Mouse (Mus musculus) liver, embryonic 15.5 days (tissue): Measurements from ENCODE around the gene Dlg2. TPM values are rescaled to one million over a fixed set of nuclear protein-coding genes. Genes with fewer than 3 reads are reported as not detected.

Source experiments
- ATAC-seq: fragments of 200-750 bp; cut with Nextera tagmentation; 2 replicates; pipeline ENCODE4 v1.8.0; 2017; ENCODE audit warnings: moderate number of reproducible peaks, mild to moderate bottlenecking, moderate library complexity; ENCODE audit not compliant: insufficient read depth
- H3K27ac ChIP-seq: fragments of 300-500 bp; sonication (generic); replicated peaks from 2 replicates; pipeline ENCODE4 v1.5.1; 2015; ENCODE audit warnings: mild to moderate bottlenecking, inconsistent platforms
- H3K27me3 ChIP-seq: fragments of 300-500 bp; sonication (generic); 2 replicates; pipeline ENCODE4 v1.6.1; 2015; ENCODE audit warnings: mild to moderate bottlenecking, inconsistent platforms
- H3K36me3 ChIP-seq: fragments of 300-500 bp; sonication (generic); replicated peaks from 2 replicates; pipeline ENCODE4 v1.6.1; 2015; ENCODE audit warnings: moderate library complexity, mild to moderate bottlenecking, inconsistent platforms
- H3K4me1 ChIP-seq: fragments of 300-500 bp; sonication (generic); replicated peaks from 2 replicates; pipeline ENCODE4 v1.6.1; 2015; ENCODE audit warnings: inconsistent platforms
- H3K4me2 ChIP-seq: fragments of 300-500 bp; sonication (generic); 2 replicates; pipeline ENCODE4 v1.6.1; 2015; ENCODE audit warnings: moderate library complexity, mild to moderate bottlenecking, inconsistent platforms
- H3K4me3 ChIP-seq: fragments of 300-500 bp; sonication (generic); replicated peaks from 2 replicates; pipeline ENCODE4 v1.5.1; 2015; ENCODE audit warnings: mild to moderate bottlenecking, inconsistent platforms
- H3K9ac ChIP-seq: fragments of 300-500 bp; sonication (generic); 2 replicates; pipeline ENCODE4 v1.6.1; 2015; ENCODE audit warnings: moderate library complexity, mild to moderate bottlenecking, inconsistent platforms
- H3K9me3 ChIP-seq: fragments of 300-500 bp; sonication (generic); replicated peaks from 2 replicates; pipeline ENCODE4 v1.6.1; 2016; ENCODE audit warnings: inconsistent platforms
- WGBS: fragments of 180-500 bp; shearing (Covaris S2); methylation state at CpG from one replicate; pipeline ENCODE4 v1.1.7; 2015; ENCODE audit warnings: mixed read lengths; ENCODE audit not compliant: insufficient replicate concordance; 5-methylcytosine and 5-hydroxymethylcytosine counted together
- polyA plus RNA-seq: library from polyadenylated mRNA; unstranded; fragments of >200 nt; fragmentation: Nextera tagmentation; extraction: Ambion mirVana; gene quantifications from 2 replicates; pipeline ENCODE4 v1.2.1, GENCODE M21; 2015

Gene Dlg2
- polyA plus RNA-seq, 1 experiment from 2014 or later: 0.60 TPM

DNA sequence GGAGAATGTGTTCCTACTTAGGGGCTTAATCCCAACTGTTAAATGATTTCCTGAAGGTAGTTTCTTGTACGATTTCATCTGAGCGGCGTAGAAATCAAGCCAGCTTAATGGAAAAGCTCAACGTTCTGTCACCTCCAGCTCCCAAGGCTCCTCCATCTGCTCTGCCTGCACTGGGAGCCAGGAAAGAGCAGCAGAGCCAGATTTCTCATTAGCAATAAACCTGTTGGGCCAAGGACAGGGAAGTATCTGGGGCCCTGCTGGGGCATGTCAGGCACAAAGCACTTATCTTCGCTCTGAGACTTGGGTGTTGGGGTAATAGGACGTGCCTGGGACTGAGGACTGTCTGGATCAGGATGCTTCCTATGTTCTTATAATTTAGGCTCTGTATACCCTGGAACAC lies 1839.9 kb downstream of the Dlg2 start:
- H3K27ac ChIP-seq: no peak overlapping the region
- H3K4me1 ChIP-seq: no peaks in the 10 kb centered on the region
- H3K4me2 ChIP-seq: no peak overlapping the region
- WGBS: 69% methylated on average over 6 of the region's 6 CpGs
- H3K9ac ChIP-seq: no peak overlapping the region
- no peaks in the 10 kb centered on the region for H3K36me3 ChIP-seq
- H3K4me3 ChIP-seq: no peak overlapping the region
- H3K27me3 ChIP-seq: no peaks in the 10 kb centered on the region
- no peak for ATAC-seq
- H3K9me3 ChIP-seq: no peaks in the 10 kb centered on the region

DNA sequence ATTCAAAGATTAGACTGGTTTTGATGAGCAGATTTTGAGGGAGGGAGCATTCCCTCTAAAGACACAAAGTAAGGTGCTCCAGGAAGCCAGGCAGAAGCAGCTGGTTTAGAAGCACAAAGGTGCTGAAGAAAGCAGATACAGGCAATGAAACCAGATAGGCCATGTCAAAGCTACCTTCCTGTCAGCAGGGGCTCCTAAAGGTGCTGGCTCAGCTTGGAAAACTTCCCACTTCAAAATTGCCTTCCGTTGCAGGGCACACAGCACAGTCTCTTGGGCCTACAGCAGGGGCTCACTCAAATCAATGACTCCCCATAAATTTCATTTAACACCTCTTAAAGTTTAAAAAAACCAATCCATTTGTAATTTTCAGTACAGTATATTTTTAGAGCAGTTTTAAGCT lies 1843.0 kb downstream of the Dlg2 start:
- no peak overlapping the region for H3K27ac ChIP-seq
- no peaks in the 10 kb centered on the region for H3K4me1 ChIP-seq
- WGBS: 42% methylated on average over 1 of the region's 1 CpGs
- no peaks in the 10 kb centered on the region for H3K9me3 ChIP-seq
- no peaks in the 10 kb centered on the region for H3K36me3 ChIP-seq
- H3K4me2 ChIP-seq: no peak overlapping the region
- no peak for ATAC-seq
- no peaks in the 10 kb centered on the region for H3K27me3 ChIP-seq
- H3K9ac ChIP-seq: no peak overlapping the region
- H3K4me3 ChIP-seq: no peak overlapping the region

DNA sequence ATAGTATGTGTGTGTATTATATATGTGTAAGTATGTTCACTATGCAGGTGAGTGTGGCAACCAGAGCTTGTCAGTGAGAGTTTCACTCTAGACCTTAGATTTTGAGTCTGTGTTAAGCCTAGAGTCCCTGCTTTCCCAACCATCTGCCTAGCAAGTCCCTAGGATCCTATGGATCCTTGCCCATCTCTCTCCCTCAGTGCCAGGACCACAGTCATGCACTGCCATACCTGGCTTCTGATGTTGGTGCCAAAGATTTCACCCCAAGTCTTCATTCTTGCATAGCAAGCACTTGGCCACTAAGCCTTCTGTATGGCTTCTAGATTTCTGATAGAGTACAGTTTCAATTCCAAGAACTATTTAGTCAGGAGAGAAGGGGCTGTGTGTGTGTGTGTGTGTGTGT lies 1843.7 kb downstream of the Dlg2 start:
- no peaks in the 10 kb centered on the region for H3K9me3 ChIP-seq
- ATAC-seq: no peak
- no peaks in the 10 kb centered on the region for H3K4me1 ChIP-seq

DNA sequence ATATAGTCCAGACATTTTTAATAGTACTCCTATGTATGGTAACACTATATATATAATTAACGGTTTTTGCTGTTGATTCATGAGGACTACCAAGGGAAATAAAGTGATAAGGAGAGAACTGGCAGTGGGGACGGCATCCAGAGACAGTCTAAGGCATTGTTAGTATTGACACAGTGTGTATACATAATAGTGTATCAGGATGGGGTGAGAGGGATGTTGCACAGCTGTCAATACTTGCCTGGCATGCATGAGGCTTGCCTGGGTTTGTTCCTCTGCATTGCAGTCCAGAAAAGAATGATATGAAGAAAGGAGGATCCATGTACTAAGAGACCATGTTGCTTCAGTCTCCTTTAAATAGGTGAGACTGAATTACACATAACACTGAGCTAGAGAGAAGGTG lies 1845.3 kb downstream of the Dlg2 start:
- Histone ChIP-seq H3K9ac (no peak overlapping the region), H3K27ac (no peak overlapping the region), H3K36me3 (no peaks in the 10 kb centered on the region), H3K4me3 (no peak overlapping the region), H3K27me3 (no peaks in the 10 kb centered on the region), H3K4me1 (no peaks in the 10 kb centered on the region), H3K9me3 (no peaks in the 10 kb centered on the region), H3K4me2 (no peak overlapping the region)
- ATAC-seq: no peak
- WGBS: 53% methylated on average over 2 of the region's 2 CpGs

More for the DNA sequence above, 1843.7 kb downstream of the Dlg2 start:
- no peak overlapping the region for H3K27ac ChIP-seq
- H3K9ac ChIP-seq: no peak overlapping the region
- no peaks in the 10 kb centered on the region for H3K36me3 ChIP-seq
- no peak overlapping the region for H3K4me3 ChIP-seq
- H3K27me3 ChIP-seq: no peaks in the 10 kb centered on the region
- no peak overlapping the region for H3K4me2 ChIP-seq

DNA sequence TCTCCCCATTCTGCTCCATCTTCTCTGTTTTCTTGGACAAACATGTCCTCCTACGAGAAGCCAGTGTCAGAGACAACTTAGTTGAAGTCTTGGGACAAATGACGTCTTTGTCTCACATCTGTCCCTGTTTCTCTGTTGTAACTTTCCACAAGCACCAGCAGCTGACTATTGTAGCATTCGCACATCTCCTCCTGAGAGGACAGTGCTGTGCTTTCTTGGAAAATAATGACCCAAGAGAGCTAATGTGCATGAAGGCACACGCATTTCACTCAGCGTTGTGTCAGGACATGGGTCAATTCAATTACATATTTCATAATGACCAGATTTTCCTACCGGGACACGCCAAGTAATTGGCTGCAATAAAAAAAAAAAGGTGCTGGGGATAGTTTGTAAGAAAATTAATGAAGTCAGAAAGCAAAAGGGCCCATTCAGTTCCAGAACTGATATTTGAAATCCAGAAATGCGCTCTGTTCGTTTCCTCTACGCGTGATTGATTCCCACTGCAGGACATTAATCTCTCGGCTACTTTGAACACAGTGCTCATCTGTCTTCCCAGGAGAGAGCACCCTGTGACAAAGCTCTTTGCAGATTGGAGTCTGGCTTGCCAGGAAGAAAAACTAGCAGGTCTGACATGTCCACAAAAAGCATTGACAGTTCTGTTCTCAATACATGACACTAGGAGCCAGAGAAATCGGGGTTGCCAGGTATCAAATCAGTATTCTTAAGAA lies 1846.0 kb downstream of the Dlg2 start:
- no peaks in the 10 kb centered on the region for H3K4me1 ChIP-seq
- H3K4me3 ChIP-seq: no peak overlapping the region
- H3K9me3 ChIP-seq: no peaks in the 10 kb centered on the region
- H3K36me3 ChIP-seq: no peaks in the 10 kb centered on the region
- ATAC-seq: no peak
- H3K9ac ChIP-seq: no peak overlapping the region
- no peak overlapping the region for H3K4me2 ChIP-seq
- WGBS: 69% methylated on average over 13 of the region's 13 CpGs
- no peak overlapping the region for H3K27ac ChIP-seq
- no peaks in the 10 kb centered on the region for H3K27me3 ChIP-seq

DNA sequence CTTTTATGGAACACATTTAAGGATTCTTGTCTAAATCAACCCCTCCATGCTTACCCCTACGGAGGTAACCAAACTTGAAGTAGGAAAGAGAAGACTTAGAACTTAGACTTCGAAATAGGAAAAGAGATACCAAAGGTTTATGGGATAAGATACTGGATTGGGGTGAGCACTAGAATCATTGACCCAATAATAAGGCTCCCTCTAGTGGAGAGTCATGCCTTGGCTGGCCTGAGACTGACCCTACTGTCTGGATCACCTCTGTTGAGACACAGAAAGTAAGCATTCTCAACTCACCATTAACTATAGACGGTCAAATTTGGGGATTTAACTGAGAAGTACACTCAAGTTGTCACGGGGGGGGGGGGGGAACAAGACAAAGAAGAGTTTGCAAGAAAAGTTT lies 1847.2 kb downstream of the Dlg2 start:
- Histone ChIP-seq H3K9ac (no peak overlapping the region), H3K4me1 (no peaks in the 10 kb centered on the region), H3K4me3 (no peak overlapping the region), H3K36me3 (no peaks in the 10 kb centered on the region), H3K27me3 (no peaks in the 10 kb centered on the region), H3K4me2 (no peak overlapping the region), H3K27ac (no peak overlapping the region), H3K9me3 (no peaks in the 10 kb centered on the region)
- 21% methylated on average over 4 of the region's 4 CpGs for WGBS
- no peak for ATAC-seq

DNA sequence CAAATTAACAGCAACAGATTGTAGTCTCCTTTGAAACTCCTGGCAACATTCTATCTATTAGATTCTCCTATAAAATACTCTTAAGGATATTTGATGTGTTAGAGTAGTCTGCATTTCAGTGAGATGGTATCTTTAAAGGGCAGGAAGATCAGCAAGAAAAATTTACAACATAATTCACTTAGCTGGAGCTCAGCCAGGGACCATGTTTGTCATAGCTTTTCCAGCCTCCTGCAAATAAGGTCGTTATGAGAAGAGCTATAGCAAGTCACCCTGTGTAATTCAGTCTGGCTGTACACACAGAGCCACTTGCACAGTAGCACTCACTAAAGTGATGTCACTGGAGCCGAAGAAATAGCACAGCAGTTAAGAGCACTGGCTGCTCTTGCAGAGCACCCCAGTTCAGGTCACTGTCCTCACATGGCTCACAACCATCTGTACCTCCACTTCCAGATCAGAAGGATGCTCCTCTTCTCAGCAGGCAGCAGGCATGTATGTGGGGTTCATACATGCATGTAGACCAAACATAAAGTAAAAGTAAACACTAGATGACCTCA lies 1850.9 kb downstream of the Dlg2 start:
- no peak overlapping the region for H3K9ac ChIP-seq
- ATAC-seq: no peak
- no peaks in the 10 kb centered on the region for H3K36me3 ChIP-seq
- no peak overlapping the region for H3K4me3 ChIP-seq
- H3K4me1 ChIP-seq: no peaks in the 10 kb centered on the region
- 36% methylated on average over 2 of the region's 2 CpGs for WGBS
- H3K27ac ChIP-seq: no peak overlapping the region
- H3K27me3 ChIP-seq: no peaks in the 10 kb centered on the region
- no peak overlapping the region for H3K4me2 ChIP-seq
- H3K9me3 ChIP-seq: no peaks in the 10 kb centered on the region

DNA sequence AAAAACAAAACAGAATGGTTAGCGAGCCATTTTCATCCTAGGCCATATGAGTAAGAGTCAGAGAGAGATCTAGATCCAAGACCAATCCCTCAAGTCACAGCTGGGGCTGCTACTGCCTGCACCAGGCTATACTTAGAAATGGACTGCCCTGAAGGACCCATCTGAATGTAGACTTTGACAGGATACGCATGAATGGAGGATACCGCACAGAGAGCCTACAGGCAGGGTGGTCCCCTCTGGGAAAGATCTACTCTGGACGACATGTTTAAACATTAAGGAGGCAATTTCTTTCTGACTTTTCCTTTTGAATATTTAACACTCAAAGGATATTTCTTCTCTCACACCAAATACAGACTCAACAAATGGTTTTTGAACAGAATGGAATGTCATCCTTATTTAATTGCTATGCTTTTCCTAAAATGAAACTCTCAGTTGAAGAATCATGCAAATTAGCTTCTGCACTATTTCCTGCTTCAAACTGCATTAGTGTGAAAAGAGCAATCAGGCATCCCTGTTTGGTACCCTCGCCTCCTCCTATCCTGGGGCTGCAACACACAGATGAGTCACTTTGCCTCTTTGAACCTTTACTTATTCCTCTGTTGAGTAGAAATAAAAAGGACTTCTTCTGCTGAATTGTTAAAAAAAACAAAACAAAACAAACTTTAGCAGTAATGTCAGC lies 1856.9 kb downstream of the Dlg2 start:
- 71% methylated on average over 5 of the region's 5 CpGs for WGBS
- H3K9ac ChIP-seq: no peak overlapping the region
- H3K4me1 ChIP-seq: no peaks in the 10 kb centered on the region

DNA sequence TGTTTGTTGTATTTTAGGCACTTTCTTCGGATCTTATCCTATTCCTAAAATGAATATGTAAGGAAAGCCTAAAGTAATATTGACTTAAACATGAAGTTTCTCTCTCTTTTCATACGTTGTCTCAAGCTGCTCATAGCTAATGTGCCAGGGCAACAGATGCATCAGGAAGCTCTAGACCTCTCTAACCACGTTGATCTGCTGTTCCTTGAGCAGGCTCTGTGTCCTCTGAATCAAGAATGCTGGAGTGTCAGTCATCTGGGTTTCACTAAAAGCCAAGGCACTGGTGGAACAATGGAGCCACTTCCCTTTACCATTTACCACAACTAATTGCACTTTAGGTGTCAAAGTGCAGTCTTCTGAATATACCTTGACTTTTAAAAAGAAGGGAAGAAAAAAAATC lies 1880.1 kb downstream of the Dlg2 start:
- 43% methylated on average over 3 of the region's 3 CpGs for WGBS
- Histone ChIP-seq H3K4me2 (no peak overlapping the region), H3K27ac (no peak overlapping the region), H3K9ac (no peak overlapping the region), H3K9me3 (no peaks in the 10 kb centered on the region), H3K27me3 (no peaks in the 10 kb centered on the region), H3K36me3 (no peaks in the 10 kb centered on the region), H3K4me1 (no peaks in the 10 kb centered on the region), H3K4me3 (no peak overlapping the region)
- no peak for ATAC-seq

More for the DNA sequence above, 1856.9 kb downstream of the Dlg2 start:
- H3K27me3 ChIP-seq: no peaks in the 10 kb centered on the region
- H3K4me3 ChIP-seq: no peak overlapping the region
- no peaks in the 10 kb centered on the region for H3K9me3 ChIP-seq
- H3K36me3 ChIP-seq: no peaks in the 10 kb centered on the region
- no peak overlapping the region for H3K4me2 ChIP-seq
- H3K27ac ChIP-seq: no peak overlapping the region
- no peak for ATAC-seq

DNA sequence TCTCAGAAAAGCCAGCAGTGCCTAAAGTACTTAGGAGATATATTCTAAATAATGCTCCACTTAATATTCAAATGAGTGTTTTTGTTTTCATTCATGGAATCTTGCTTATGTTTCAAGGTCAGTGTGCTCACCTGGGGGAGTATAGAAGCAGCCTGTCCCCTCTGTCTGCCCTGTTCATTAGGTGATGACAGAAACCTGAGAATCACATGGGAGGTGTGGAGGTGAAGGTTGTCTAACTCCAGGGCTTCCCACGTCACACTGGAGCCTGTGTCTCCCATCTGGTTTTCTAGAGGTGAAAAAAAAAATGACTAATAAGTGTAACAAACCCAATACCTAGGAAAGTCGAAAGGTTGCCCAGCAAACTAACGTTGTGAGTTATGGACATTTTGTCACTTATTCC lies 1886.9 kb downstream of the Dlg2 start:
- Histone ChIP-seq H3K9ac (no peak overlapping the region), H3K36me3 (no peaks in the 10 kb centered on the region), H3K4me3 (no peak overlapping the region), H3K4me2 (no peak overlapping the region), H3K4me1 (no peaks in the 10 kb centered on the region), H3K9me3 (no peaks in the 10 kb centered on the region), H3K27me3 (no peaks in the 10 kb centered on the region), H3K27ac (no peak overlapping the region)
- ATAC-seq: no peak
- 52% methylated on average over 3 of the region's 3 CpGs for WGBS

DNA sequence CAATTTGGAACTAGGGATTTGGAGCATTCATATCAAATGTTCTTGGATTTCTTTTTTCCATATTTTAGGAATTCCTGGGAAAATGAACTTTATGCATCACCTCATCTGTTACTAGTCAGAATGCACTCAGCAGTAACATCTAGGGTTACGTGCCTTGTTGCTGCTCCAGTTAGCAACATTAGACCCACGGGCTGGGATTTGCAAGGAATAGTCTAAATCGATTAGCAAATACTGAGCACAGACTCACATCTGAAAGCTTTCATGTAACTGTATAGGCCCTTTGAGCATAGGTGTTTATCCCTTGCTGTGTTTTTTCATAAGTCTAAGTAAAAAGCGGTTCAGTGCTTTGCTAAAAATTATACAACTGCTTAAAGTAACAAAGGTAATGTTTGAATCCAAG lies 1887.3 kb downstream of the Dlg2 start:
- Histone ChIP-seq H3K9me3 (no peaks in the 10 kb centered on the region), H3K4me2 (no peak overlapping the region), H3K36me3 (no peaks in the 10 kb centered on the region), H3K4me3 (no peak overlapping the region), H3K27ac (no peak overlapping the region), H3K4me1 (no peaks in the 10 kb centered on the region), H3K27me3 (no peaks in the 10 kb centered on the region), H3K9ac (no peak overlapping the region)
- 72% methylated on average over 4 of the region's 4 CpGs for WGBS
- ATAC-seq: no peak
